Mouse (Mus musculus) thymus, postnatal 0 days (tissue): ENCODE data around the gene Napsa. TPM values are rescaled to one million over a fixed set of nuclear protein-coding genes. Genes with fewer than 3 reads are reported as not detected.
A peak's percentile ranks its signal among the peaks of the same experiment; 100 is the strongest.

Experiments used
- DNase-seq: peaks from one replicate; pipeline ENCODE4 v3.0.0-alpha.2; 2015; ENCODE audit warnings: low spot score
- polyA plus RNA-seq: library from polyadenylated mRNA; unstranded; fragments of >200 nt; fragmentation: Nextera tagmentation; extraction: Ambion mirVana; gene quantifications from 2 replicates; pipeline ENCODE4 v1.2.1, GENCODE M21; 2015

Gene Napsa
- polyA plus RNA-seq = 11.1 and 11.3 TPM in 2 replicates

DNA sequence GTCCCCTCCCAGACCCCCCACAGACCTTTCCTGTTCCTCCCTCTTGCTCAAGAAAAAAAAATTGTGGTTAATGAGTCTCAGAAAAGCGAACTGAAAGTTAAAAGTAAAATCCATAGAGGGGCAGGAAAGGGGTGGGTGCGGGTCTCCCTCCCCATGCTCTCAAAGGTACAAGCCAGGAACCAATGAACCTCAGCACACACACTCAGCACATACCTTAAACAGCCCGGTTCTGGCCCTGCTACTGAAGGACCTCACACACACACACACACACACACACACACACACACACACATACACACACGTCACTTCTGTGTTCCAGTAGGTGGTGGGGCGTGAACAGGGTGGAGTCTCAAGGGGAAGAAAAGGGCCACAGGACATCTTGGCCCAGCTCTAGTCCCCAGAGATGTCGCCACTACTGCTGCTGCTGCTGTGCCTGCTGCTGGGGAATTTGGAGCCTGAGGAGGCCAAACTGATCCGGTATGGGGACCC lies at the start of gene Napsa:
Gene Napsa (plus strand): TSS at position 168 of the 489 bp plus-strand sequence.
- no peak for DNase-seq

- DNase-seq = no peak
Observed at GRCm38 (mm10) chr7:44523056-44523455, 49.1 kb upstream of the Napsa start.

GRCm38 (mm10) chr7:44524502-44524901 lies 47.7 kb upstream of the Napsa start, which contains the start of gene Mybpc2:
Gene Mybpc2, minus strand, starts transcription at chr7:44524656.
- DNase-seq = no peak

GRCm38 (mm10) chr7:44525126-44525832 lies 46.9 kb upstream of the Napsa start:
- peak; percentile 8 for DNase-seq

DNA sequence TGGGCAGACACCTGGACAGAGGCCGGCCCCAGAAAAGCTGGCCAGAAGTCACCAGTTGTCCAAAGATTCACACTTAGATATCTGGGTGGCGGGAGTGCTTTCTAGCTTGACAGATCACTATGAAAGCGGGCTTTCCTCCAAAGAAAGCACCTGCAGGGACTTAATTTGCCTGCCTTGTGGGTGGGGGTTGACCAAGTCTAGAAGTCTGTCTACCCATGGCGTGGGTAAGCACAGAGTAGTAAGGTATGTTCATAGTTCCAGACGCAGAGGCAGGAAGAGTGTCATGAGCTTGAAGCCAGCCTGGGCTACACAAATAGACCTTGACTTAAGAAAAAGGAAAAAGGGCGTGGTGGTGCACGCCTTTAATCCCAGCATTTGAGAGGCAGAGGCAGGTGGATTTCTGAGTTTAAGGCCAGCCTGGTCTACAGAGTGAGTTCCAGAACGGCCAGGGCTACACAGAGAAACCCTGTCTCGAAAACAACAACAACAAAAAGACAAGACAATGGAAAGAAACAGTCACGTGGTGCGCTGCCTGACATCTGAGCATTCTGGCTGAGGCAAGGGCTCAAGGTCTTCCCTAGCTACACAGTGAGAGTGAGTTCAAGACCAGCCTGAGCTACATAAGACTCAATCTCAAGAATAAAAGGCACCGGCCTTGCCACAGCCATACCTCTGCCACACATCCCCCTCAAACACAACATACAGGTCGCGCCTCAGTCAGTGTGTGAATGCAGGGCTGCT lies 45.6 kb upstream of the Napsa start:
- DNase-seq = no peak

- peak; percentile 90 for DNase-seq
Observed at GRCm38 (mm10) chr7:44527483-44528398, 44.4 kb upstream of the Napsa start.

GRCm38 (mm10) chr7:44529518-44529917 lies 42.7 kb upstream of the Napsa start:
- DNase-seq = no peak

- DNase-seq = no peak
Observed at GRCm38 (mm10) chr7:44530507-44530906, 41.7 kb upstream of the Napsa start.

DNA sequence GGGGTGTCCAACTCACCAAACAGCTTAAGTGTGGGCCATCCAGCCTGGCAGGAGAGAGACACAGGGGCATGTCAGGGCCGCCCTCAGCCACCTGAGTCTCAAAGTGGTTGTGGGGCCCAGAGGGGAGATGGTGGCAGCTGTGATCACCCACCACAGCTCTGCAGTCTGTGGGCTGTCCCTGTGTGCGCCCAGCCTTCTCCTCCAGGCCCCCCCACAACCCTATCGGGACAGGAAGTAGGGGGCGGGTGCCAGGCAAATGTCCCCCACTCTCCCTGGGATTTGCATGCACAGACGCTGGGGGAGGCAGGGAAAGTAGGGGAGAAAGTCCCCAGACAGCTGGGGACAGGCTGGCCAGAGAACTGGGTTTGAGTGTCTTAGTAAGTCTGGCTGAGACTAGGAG lies 41.0 kb upstream of the Napsa start:
- peak; percentile 77 for DNase-seq

DNA sequence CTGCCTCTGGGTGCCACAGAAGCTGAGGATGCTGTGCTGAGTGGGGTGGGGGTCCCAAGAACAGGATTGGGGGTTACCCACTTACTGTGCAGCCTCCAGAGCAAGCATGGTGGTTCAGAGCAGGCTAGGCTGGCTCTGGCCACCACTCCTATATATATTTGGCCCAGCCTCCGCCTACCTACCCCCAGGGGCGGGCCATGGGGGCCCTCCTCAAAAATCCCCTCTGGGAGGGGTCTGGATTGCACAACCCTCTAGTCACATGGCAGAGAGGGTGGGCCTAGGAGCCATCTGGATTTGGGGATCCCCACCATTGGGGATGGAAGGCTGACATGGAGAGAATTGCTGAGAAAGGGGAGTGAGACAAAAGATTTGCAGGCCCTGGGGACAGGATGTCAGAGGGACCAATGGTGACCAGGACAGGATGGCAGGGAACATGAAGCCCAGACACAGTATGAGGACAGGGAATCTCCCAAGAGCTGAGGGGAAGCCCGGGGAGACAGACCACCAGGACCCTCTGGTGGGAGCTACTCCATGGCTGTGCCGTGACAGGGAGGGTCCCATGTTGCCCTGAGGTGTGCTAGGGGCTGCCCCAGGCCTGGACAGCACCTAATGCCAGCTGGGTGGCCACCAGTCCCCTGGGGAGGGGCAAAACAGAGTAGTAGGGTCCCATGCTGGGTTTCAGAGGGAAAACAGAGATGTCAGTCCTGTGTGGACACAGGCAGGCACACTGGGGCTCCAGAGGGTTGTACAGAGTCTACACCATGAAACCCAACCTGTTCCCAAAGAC lies 40.0 kb upstream of the Napsa start, which contains the start of gene Spib:
Gene Spib (minus strand): TSS at position 126 of the 787 bp plus-strand sequence.
- DNase-seq = no peak

- no peak for DNase-seq
Observed at GRCm38 (mm10) chr7:44532918-44533745, 39.0 kb upstream of the Napsa start.

GRCm38 (mm10) chr7:44533746-44534045 lies 38.5 kb upstream of the Napsa start:
- no peak for DNase-seq

- DNase-seq = peak; percentile 46
Observed at GRCm38 (mm10) chr7:44534242-44534641, 37.9 kb upstream of the Napsa start.

DNA sequence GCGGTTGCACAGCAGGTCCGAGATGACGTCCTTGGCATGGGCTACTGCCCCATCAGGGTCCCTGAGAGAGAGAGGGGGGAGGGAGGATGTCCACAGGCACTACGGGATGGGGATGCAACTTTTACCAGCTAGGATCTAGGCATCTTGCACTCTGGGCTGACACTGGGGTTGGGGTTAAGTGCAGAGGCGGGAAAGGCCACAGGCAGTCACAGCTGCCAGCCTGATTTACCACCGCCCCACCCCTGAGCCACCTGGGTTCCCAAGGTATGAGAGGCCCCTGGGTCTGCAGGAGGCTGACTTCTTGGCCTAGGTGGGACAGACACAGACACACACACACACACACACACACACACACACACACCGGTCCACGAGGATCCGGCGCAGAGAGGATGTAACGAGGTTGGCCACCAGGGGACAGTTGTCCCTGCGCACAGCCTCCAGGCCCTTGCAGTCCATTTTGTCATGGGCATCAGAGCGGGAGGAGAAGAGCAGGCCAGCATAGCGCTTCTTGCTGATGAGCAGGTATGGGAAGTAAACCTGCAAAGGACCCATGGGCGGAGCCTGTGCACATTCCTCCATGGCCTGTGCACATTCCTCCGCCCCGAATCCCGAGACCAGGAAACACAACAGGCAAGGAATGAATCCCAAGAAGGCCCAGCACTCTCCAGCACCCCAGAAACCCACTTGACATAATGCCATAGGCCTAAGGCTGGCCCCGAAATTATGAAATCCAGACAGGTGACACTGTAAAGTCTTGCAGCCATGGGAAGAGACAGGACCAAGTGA lies 37.3 kb upstream of the Napsa start:
- DNase-seq = peak; percentile 32

- no peak for DNase-seq
Observed at GRCm38 (mm10) chr7:44535657-44536589, 36.3 kb upstream of the Napsa start.

DNA sequence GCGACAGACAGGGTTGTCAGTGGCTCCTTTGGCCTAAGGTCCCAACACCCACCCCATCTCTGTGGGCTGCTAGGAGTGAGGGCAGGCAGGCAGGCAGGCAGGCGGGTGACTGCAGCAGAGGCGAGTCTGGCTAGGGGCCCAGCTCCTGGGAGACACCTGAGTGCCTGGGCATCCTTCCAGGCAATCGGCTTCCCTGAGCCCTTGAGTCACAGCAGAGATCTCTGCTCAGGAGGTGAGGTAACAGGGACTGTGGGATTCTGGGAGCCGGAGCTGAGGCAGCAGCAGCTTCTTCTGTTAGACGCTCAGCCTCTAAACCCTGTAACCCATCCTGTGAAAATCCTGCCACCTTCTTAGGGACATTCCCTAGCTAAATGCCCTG lies 35.6 kb upstream of the Napsa start:
- no peak for DNase-seq

DNA sequence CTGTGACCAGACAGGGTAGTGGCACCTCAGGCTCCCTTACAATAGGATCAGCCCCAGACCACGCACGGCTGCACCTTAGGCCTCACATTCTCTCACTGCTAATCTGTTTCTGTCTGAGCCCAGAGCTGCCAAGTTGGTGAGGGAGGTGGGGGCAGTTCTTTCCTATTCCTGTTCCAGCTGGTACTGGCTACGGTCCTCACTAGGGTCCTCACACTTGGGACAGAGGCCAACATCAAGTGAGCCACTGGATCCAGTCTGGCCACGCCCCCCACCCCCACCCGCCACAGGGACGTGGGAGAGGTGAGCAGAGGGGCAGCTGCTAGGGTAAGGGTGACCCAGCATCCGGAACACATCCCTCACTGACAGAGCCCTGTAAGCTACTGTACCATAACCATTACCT lies 35.2 kb upstream of the Napsa start:
- DNase-seq = no peak

DNA sequence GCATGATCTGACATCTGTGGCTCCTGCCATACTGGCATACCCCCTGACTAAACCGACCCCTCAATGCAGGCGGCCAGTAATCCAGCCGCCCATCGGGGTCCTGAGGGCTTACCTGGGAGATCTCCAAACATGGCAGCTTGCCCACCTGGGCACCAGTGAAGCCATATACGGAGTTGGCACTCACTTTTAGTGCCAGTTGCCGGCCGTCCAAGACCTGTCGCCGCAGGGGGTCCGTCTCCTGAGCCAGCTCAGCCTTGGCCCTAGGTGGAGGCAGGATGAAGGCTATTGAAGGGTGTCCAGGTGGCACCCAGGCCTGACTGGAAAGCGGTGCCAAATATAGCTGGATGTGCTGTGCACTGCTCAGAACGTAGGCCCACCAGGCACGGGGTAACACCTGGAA lies 34.7 kb upstream of the Napsa start:
- DNase-seq = no peak
